Mouse (Mus musculus): ENCODE data around the gene Slc25a13. TPM values are rescaled to one million over a fixed set of nuclear protein-coding genes. Genes with fewer than 3 reads are reported as not detected.

Slc25a13 gene
- total RNA-seq (2023): 2.8 to 7.4 TPM (median 3.0 TPM) in 4 replicates

DNA sequence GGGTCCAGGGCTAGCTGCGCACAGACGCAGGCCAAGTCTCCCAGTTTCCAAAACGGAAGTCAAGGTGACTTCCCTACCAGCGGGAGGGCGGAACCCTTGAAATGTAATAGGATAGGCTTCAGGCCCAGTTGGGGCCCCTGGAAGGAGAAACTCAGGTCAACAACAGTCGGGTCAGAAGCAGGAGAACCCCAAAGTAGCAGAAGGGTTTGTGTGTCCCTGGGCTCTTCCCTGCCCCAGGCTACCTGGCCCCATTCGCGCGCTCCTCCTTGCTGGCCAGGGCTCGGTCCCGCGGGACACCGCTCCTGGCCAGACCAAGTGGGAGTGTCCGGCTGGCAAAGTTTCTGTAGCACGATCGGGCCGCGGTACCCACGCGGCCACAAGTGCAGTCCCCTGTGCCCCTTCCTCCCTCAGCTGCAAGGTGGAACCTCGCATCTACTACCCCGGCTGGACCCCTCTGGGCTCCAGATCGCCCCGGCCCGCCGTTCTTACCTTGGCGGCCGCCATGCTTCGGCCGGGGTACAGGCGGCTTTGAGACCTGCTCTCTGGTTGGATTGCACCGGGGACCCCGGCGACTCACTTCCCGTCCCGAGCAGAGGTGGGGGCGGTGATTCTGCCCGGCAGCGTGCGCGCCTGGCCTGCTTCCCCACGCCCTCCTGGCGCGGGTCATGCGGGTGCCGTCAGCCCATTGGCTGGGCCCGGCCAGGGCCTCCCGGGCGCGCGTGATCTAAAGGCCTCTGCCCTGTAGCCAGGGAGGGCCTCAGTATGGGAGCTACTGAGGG, at the start of gene Slc25a13:
Gene Slc25a13 (minus strand): TSS at position 667 of the 779 bp plus-strand sequence.

All from B cell, adult 62 days (primary cell).